Mouse (Mus musculus) brain, adult 2 months (tissue): ENCODE measurements around the gene Cd70.
A peak's percentile ranks its signal among the peaks of the same experiment; 100 is the strongest.
"Not testable (repeated sequence)": the region's sequence is repeated elsewhere in the genome, so short reads cannot be mapped to it uniquely, and the experiment has no call there.

Source experiments
- DNase-seq: peaks from one replicate; pipeline ENCODE4 v3.0.0; 2011; ENCODE audit warnings: low read depth, low spot score

The Cd70 gene

GRCm38 (mm10) chr17:57134693-57135092, 14.9 kb downstream of the Cd70 start:
- DNase-seq, result no peak

GRCm38 (mm10) chr17:57134021-57134420, 15.6 kb downstream of the Cd70 start:
- not testable (repeated sequence) for DNase-seq

- peak; percentile 7 for DNase-seq
Observed at GRCm38 (mm10) chr17:57131793-57132192, 17.8 kb downstream of the Cd70 start.

GRCm38 (mm10) chr17:57125853-57126622, 23.5 kb downstream of the Cd70 start:
- DNase-seq, result no peak

GRCm38 (mm10) chr17:57124792-57125191, 24.8 kb downstream of the Cd70 start:
- no peak for DNase-seq

GRCm38 (mm10) chr17:57123192-57124118, 26.1 kb downstream of the Cd70 start:
- no peak for DNase-seq

- DNase-seq, result no peak
Observed at GRCm38 (mm10) chr17:57121856-57122255, 27.7 kb downstream of the Cd70 start.

GRCm38 (mm10) chr17:57118524-57119349, 30.8 kb downstream of the Cd70 start:
- no peak for DNase-seq

GRCm38 (mm10) chr17:57116801-57117200, 32.8 kb downstream of the Cd70 start:
- DNase-seq, result no peak

- no peak for DNase-seq
Observed at GRCm38 (mm10) chr17:57112768-57113474, 36.7 kb downstream of the Cd70 start.

GRCm38 (mm10) chr17:57110005-57110404, 39.6 kb downstream of the Cd70 start:
- DNase-seq, result no peak

GRCm38 (mm10) chr17:57108666-57109171, 40.9 kb downstream of the Cd70 start:
- DNase-seq, result no peak

- peak; percentile 55 for DNase-seq
Observed at GRCm38 (mm10) chr17:57108040-57108665, 41.4 kb downstream of the Cd70 start.

GRCm38 (mm10) chr17:57107064-57107463, 42.5 kb downstream of the Cd70 start:
- DNase-seq, result no peak

GRCm38 (mm10) chr17:57106035-57106368, 43.6 kb downstream of the Cd70 start:
- no peak for DNase-seq

- DNase-seq, result peak; percentile 63
Observed at GRCm38 (mm10) chr17:57105181-57106034, 44.2 kb downstream of the Cd70 start, which contains the start of gene Tnfsf9. Tnfsf9 (plus strand) TSS chr17:57105325.

- DNase-seq, result no peak
Observed at GRCm38 (mm10) chr17:57104496-57104895, 45.1 kb downstream of the Cd70 start.

GRCm38 (mm10) chr17:57102276-57102675, 47.3 kb downstream of the Cd70 start:
- DNase-seq, result no peak

- no peak for DNase-seq
Observed at GRCm38 (mm10) chr17:57099629-57100325, 49.8 kb downstream of the Cd70 start.
